Mouse (Mus musculus): ENCODE data around the gene Gnb1. TPM values are rescaled to one million over a fixed set of nuclear protein-coding genes. Genes with fewer than 3 reads are reported as not detected.

Gnb1 gene
- 570 and 585 TPM in 2 replicates for polyA plus RNA-seq (2014; fragmentation: Nextera tagmentation; extraction: Ambion mirVana)

GRCm38 (mm10) chr4:155490990-155491504, at the start of gene Gnb1:
Gnb1 (plus strand) TSS chr4:155491361.
- peak; percentile 14; the same call in 1 of the 2 replicates for TF ChIP-seq CTCF (IDR thresholded peaks at IDR 0.05; ENCODE audit: low read depth)
- Histone ChIP-seq H3K4me1 (ENCODE audit: insufficient read depth) (peaks cover 25% of the 10 kb centered on the region), H3K9ac (peak within 1 kb of the TSS; percentile 100), H3K4me2 (peak within 1 kb of the TSS; percentile 93), H3K27ac (ENCODE audit: low read depth) (peak within 1 kb of the TSS; percentile 95), H3K27me3 (ENCODE audit: insufficient read depth, low read length) (no peaks in the 10 kb centered on the region), H3K4me3 (ENCODE audit: low read depth, low read length) (peak within 1 kb of the TSS; percentile 99), H3K9me3 (ENCODE audit: low read depth, low read length) (no peaks in the 10 kb centered on the region), H3K36me3 (ENCODE audit: insufficient read depth) (0 out of 2 replicates have a peak, but pooled peaks cover 4% of the 10 kb centered on the region)
- DNase-seq (peak; percentile 96), ATAC-seq (ENCODE audit: insufficient read depth) (peak; percentile 73)
- WGBS = under 1% methylated on average over 51 of the region's 60 CpGs

GRCm38 (mm10) chr4:155442808-155443207, 48.4 kb upstream of the Gnb1 start:
- Histone ChIP-seq H3K4me3 (ENCODE audit: low read depth, low read length) (no peak overlapping the region), H3K4me2 (no peak overlapping the region), H3K36me3 (ENCODE audit: insufficient read depth) (no peaks in the 10 kb centered on the region), H3K9ac (no peak overlapping the region), H3K27ac (ENCODE audit: low read depth) (no peak overlapping the region), H3K9me3 (ENCODE audit: low read depth, low read length) (no peaks in the 10 kb centered on the region), H3K27me3 (ENCODE audit: insufficient read depth, low read length) (no peaks in the 10 kb centered on the region), H3K4me1 (ENCODE audit: insufficient read depth) (no peaks in the 10 kb centered on the region)
- no peak for TF ChIP-seq CTCF (IDR thresholded peaks at IDR 0.05; ENCODE audit: low read depth)
- DNase-seq = no peak
- 69% methylated on average over 3 of the region's 3 CpGs for WGBS
- ATAC-seq (ENCODE audit: insufficient read depth) = no peak

GRCm38 (mm10) chr4:155451597-155451996, 39.6 kb upstream of the Gnb1 start:
- WGBS = 30% methylated on average over 10 of the region's 10 CpGs
- Histone ChIP-seq H3K4me2 (no peak overlapping the region), H3K27ac (ENCODE audit: low read depth) (no peak overlapping the region), H3K9me3 (ENCODE audit: low read depth, low read length) (no peaks in the 10 kb centered on the region), H3K27me3 (ENCODE audit: insufficient read depth, low read length) (no peaks in the 10 kb centered on the region), H3K36me3 (ENCODE audit: insufficient read depth) (no peaks in the 10 kb centered on the region), H3K4me3 (ENCODE audit: low read depth, low read length) (no peak overlapping the region), H3K9ac (no peak overlapping the region), H3K4me1 (ENCODE audit: insufficient read depth) (no peaks in the 10 kb centered on the region)
- DNase-seq (no peak), ATAC-seq (ENCODE audit: insufficient read depth) (no peak)
- no peak for TF ChIP-seq CTCF (IDR thresholded peaks at IDR 0.05; ENCODE audit: low read depth)

- H3K4me3 ChIP-seq (ENCODE audit: low read depth, low read length) = no peak overlapping the region
- no peak for ATAC-seq (ENCODE audit: insufficient read depth)
- TF ChIP-seq CTCF (IDR thresholded peaks at IDR 0.05; ENCODE audit: low read depth) = no peak
Measured at GRCm38 (mm10) chr4:155458575-155458974, 32.6 kb upstream of the Gnb1 start.

GRCm38 (mm10) chr4:155463050-155463449, 28.1 kb upstream of the Gnb1 start:
- H3K27ac ChIP-seq (ENCODE audit: low read depth) = no peak overlapping the region
- 73% methylated on average over 13 of the region's 13 CpGs for WGBS
- no peak overlapping the region for H3K9ac ChIP-seq
- no peaks in the 10 kb centered on the region for H3K9me3 ChIP-seq (ENCODE audit: low read depth, low read length)
- ATAC-seq (ENCODE audit: insufficient read depth) = no peak
- no peak overlapping the region for H3K4me2 ChIP-seq
- H3K27me3 ChIP-seq (ENCODE audit: insufficient read depth, low read length) = no peaks in the 10 kb centered on the region
- H3K36me3 ChIP-seq (ENCODE audit: insufficient read depth) = no peaks in the 10 kb centered on the region
- no peak for TF ChIP-seq CTCF (IDR thresholded peaks at IDR 0.05; ENCODE audit: low read depth)
- no peak overlapping the region for H3K4me3 ChIP-seq (ENCODE audit: low read depth, low read length)
- no peaks in the 10 kb centered on the region for H3K4me1 ChIP-seq (ENCODE audit: insufficient read depth)
- no peak for DNase-seq

More at GRCm38 (mm10) chr4:155458575-155458974, 32.6 kb upstream of the Gnb1 start:
- H3K27ac ChIP-seq (ENCODE audit: low read depth) = no peak overlapping the region
- H3K27me3 ChIP-seq (ENCODE audit: insufficient read depth, low read length) = no peaks in the 10 kb centered on the region
- DNase-seq = no peak
- WGBS = 77% methylated on average over 5 of the region's 5 CpGs
- no peaks in the 10 kb centered on the region for H3K36me3 ChIP-seq (ENCODE audit: insufficient read depth)
- H3K4me1 ChIP-seq (ENCODE audit: insufficient read depth) = no peaks in the 10 kb centered on the region
- H3K9ac ChIP-seq = no peak overlapping the region
- no peak overlapping the region for H3K4me2 ChIP-seq
- no peaks in the 10 kb centered on the region for H3K9me3 ChIP-seq (ENCODE audit: low read depth, low read length)

GRCm38 (mm10) chr4:155463611-155464010, 27.6 kb upstream of the Gnb1 start:
- no peak overlapping the region for H3K27ac ChIP-seq (ENCODE audit: low read depth)
- WGBS = 83% methylated on average over 6 of the region's 6 CpGs
- H3K4me3 ChIP-seq (ENCODE audit: low read depth, low read length) = no peak overlapping the region
- no peak for TF ChIP-seq CTCF (IDR thresholded peaks at IDR 0.05; ENCODE audit: low read depth)
- DNase-seq = no peak
- no peaks in the 10 kb centered on the region for H3K9me3 ChIP-seq (ENCODE audit: low read depth, low read length)
- no peaks in the 10 kb centered on the region for H3K4me1 ChIP-seq (ENCODE audit: insufficient read depth)
- H3K36me3 ChIP-seq (ENCODE audit: insufficient read depth) = no peaks in the 10 kb centered on the region
- H3K27me3 ChIP-seq (ENCODE audit: insufficient read depth, low read length) = no peaks in the 10 kb centered on the region
- H3K9ac ChIP-seq = no peak overlapping the region
- no peak overlapping the region for H3K4me2 ChIP-seq
- ATAC-seq (ENCODE audit: insufficient read depth) = no peak

- no peak overlapping the region for H3K9ac ChIP-seq
Measured at GRCm38 (mm10) chr4:155464061-155464460, 27.1 kb upstream of the Gnb1 start.

More at GRCm38 (mm10) chr4:155464061-155464460, 27.1 kb upstream of the Gnb1 start:
- no peak overlapping the region for H3K27ac ChIP-seq (ENCODE audit: low read depth)
- TF ChIP-seq CTCF (IDR thresholded peaks at IDR 0.05; ENCODE audit: low read depth) = no peak
- H3K9me3 ChIP-seq (ENCODE audit: low read depth, low read length) = no peaks in the 10 kb centered on the region
- H3K27me3 ChIP-seq (ENCODE audit: insufficient read depth, low read length) = no peaks in the 10 kb centered on the region; the same call in 1 of the 2 replicates
- no peaks in the 10 kb centered on the region for H3K4me1 ChIP-seq (ENCODE audit: insufficient read depth)
- no peak overlapping the region for H3K4me2 ChIP-seq
- DNase-seq (no peak), ATAC-seq (ENCODE audit: insufficient read depth) (no peak)
- WGBS = 79% methylated on average over 4 of the region's 4 CpGs
- no peaks in the 10 kb centered on the region for H3K36me3 ChIP-seq (ENCODE audit: insufficient read depth)
- H3K4me3 ChIP-seq (ENCODE audit: low read depth, low read length) = no peak overlapping the region
